Mouse (Mus musculus) adrenal gland (tissue): ENCODE data around the gene 1500009L16Rik.

Experiments
- intact Hi-C: fragments of 180-260 bp; cut with DNase I; formaldehyde crosslinking; loops from one replicate; pipeline ENCODE4 v1.15.1; 2025

Gene 1500009L16Rik

GRCm38 (mm10) chr10:83757343-83757962 lies 34.8 kb downstream of the 1500009L16Rik start:
- intact Hi-C loops: no loop called here

GRCm38 (mm10) chr10:83758732-83759131 lies 36.1 kb downstream of the 1500009L16Rik start:
- intact Hi-C loops: no loop called here

GRCm38 (mm10) chr10:83760535-83760934 lies 37.9 kb downstream of the 1500009L16Rik start:
- intact Hi-C loops: no loop called here

- intact Hi-C loops: no loop called here
Observed at GRCm38 (mm10) chr10:83763891-83764290, 41.2 kb downstream of the 1500009L16Rik start.

- intact Hi-C loops: no loop called here
Observed at GRCm38 (mm10) chr10:83766882-83767281, 44.2 kb downstream of the 1500009L16Rik start.

GRCm38 (mm10) chr10:83776272-83776878 lies 53.7 kb downstream of the 1500009L16Rik start:
- intact Hi-C loops: loop anchor here (5.0 kb wide), 1 partner anchor 189 kb away; no protein-coding TSS in a partner anchor

GRCm38 (mm10) chr10:83777253-83777652 lies 54.6 kb downstream of the 1500009L16Rik start:
- intact Hi-C loops: loop anchor here (5.0 kb wide), 1 partner anchor 190 kb away; no protein-coding TSS in a partner anchor

- intact Hi-C loops: no loop called here
Observed at GRCm38 (mm10) chr10:83781854-83782253, 59.2 kb downstream of the 1500009L16Rik start.

- intact Hi-C loops: no loop called here
Observed at GRCm38 (mm10) chr10:83782371-83783120, 59.9 kb downstream of the 1500009L16Rik start.

GRCm38 (mm10) chr10:83785003-83785402 lies 62.3 kb downstream of the 1500009L16Rik start:
- intact Hi-C loops: no loop called here

GRCm38 (mm10) chr10:83785627-83786392 lies 63.1 kb downstream of the 1500009L16Rik start:
- intact Hi-C loops: no loop called here

GRCm38 (mm10) chr10:83795088-83795487 lies 72.4 kb downstream of the 1500009L16Rik start:
- intact Hi-C loops: no loop called here

- intact Hi-C loops: no loop called here
Observed at GRCm38 (mm10) chr10:83795500-83795899, 72.8 kb downstream of the 1500009L16Rik start.

GRCm38 (mm10) chr10:83804021-83804420 lies 81.4 kb downstream of the 1500009L16Rik start:
- intact Hi-C loops: no loop called here

GRCm38 (mm10) chr10:83805201-83805718 lies 82.6 kb downstream of the 1500009L16Rik start:
- intact Hi-C loops: no loop called here

- intact Hi-C loops: no loop called here
Observed at GRCm38 (mm10) chr10:83807251-83807650, 84.6 kb downstream of the 1500009L16Rik start.
